Mouse (Mus musculus) lung, adult 2 months (tissue): ENCODE data around the gene Dmac2.

Experiments used
- CTCF ChIP-seq: fragments of 200-500 bp; IDR thresholded peaks from 2 replicates; pipeline ENCODE4 v1.5.1; 2011; ENCODE audit warnings: mild to moderate bottlenecking, low read length, control low read depth; ENCODE audit not compliant: insufficient read depth
- POLR2A ChIP-seq: fragments of 200-500 bp; IDR thresholded peaks from 2 replicates; pipeline ENCODE4 v1.6.1; 2011; ENCODE audit warnings: low read depth, mild to moderate bottlenecking, control low read depth, low read length, borderline replicate concordance; ENCODE audit errors: extremely low read depth

GRCm38 (mm10) chr7:25593859-25594258 lies 25.4 kb upstream of the Dmac2 start:
- TF ChIP-seq POLR2A (no peak), CTCF (no peak)
